Mouse (Mus musculus): ENCODE measurements at regions not wholly inside any gene's neighbourhood (a gene's known extent, or its start where the extent isn't known, plus 50 kb on each side); places are given as distances from the start of the nearest gene placed in this dataset.

- TF ChIP-seq CTCF (IDR thresholded peaks at IDR 0.05; ENCODE audit: insufficient read depth, low read length), result no peak
- no peak for TF ChIP-seq POLR2A (IDR thresholded peaks at IDR 0.05; ENCODE audit: borderline replicate concordance, extremely low read depth, low read depth, low read length)
Observed at GRCm38 (mm10) chr12:112295337-112295941, 149.4 kb downstream of the Kif26a start.
